Mouse (Mus musculus) CH12.LX (cell line): ENCODE measurements around the gene Gck.

Source experiments
- CHD1 ChIP-seq: IDR thresholded peaks from 2 replicates; pipeline ENCODE4 v1.6.1; 2012; ENCODE audit warnings: low read depth, low read length, improper control_type of control experiment, inconsistent platforms
- CHD2 ChIP-seq: IDR thresholded peaks from 2 replicates; pipeline ENCODE4 v1.6.1; 2011; ENCODE audit warnings: low read length, improper control_type of control experiment
- CTCF ChIP-seq, 2 experiments: IDR thresholded peaks in 1 of 2; conservative IDR thresholded peaks in 1 of 2; 2 replicates each; pipeline ENCODE4 v1.5.1; 2011 to 2012; ENCODE audit warnings: low read depth in 2 of 2, low read length in 2 of 2, improper control_type of control experiment in 1 of 2, inconsistent platforms in 1 of 2, mild to moderate bottlenecking in 1 of 2, moderate library complexity in 1 of 2
- EP300 ChIP-seq: IDR thresholded peaks from 2 replicates; pipeline ENCODE4 v1.6.1; 2011; ENCODE audit warnings: low read length, improper control_type of control experiment
- GABPA ChIP-seq: IDR thresholded peaks from 2 replicates; pipeline ENCODE4 v1.6.1; 2012; ENCODE audit warnings: low read depth, low read length, improper control_type of control experiment, inconsistent platforms; ENCODE audit not compliant: insufficient replicate concordance
- HCFC1 ChIP-seq: IDR thresholded peaks from 2 replicates; pipeline ENCODE4 v1.6.1; 2012; ENCODE audit warnings: low read depth, mild to moderate bottlenecking, inconsistent platforms, low read length, improper control_type of control experiment
- IRF4 ChIP-seq: IDR thresholded peaks from 2 replicates; pipeline ENCODE4 v1.6.1; 2014; ENCODE audit warnings: low read depth, mild to moderate bottlenecking, inconsistent platforms, low read length, improper control_type of control experiment
- MXI1 ChIP-seq: IDR thresholded peaks from 2 replicates; pipeline ENCODE4 v1.6.1; 2011; ENCODE audit warnings: mild to moderate bottlenecking, low read depth, low read length, improper control_type of control experiment
- NRF1 ChIP-seq: IDR thresholded peaks from 2 replicates; pipeline ENCODE4 v1.6.1; 2014; ENCODE audit warnings: low read depth, mild to moderate bottlenecking, inconsistent platforms, low read length, improper control_type of control experiment, moderate library complexity
- POLR2A ChIP-seq: IDR thresholded peaks from 2 replicates; pipeline ENCODE4 v1.6.1; 2011; ENCODE audit warnings: low read depth, mild to moderate bottlenecking, improper control_type of control experiment, low read length
- TCF12 ChIP-seq: IDR thresholded peaks from 2 replicates; pipeline ENCODE4 v1.6.1; 2014; ENCODE audit warnings: low read depth, mild to moderate bottlenecking, inconsistent platforms, low read length, improper control_type of control experiment
- USF1 ChIP-seq: IDR thresholded peaks from 2 replicates; pipeline ENCODE4 v1.6.1; 2014; ENCODE audit warnings: low read depth, mild to moderate bottlenecking, inconsistent platforms, low read length, improper control_type of control experiment
- ZNF384 ChIP-seq: IDR thresholded peaks from 2 replicates; pipeline ENCODE4 v1.6.1; 2012; ENCODE audit warnings: low read depth, low read length, improper control_type of control experiment, inconsistent platforms

DNA sequence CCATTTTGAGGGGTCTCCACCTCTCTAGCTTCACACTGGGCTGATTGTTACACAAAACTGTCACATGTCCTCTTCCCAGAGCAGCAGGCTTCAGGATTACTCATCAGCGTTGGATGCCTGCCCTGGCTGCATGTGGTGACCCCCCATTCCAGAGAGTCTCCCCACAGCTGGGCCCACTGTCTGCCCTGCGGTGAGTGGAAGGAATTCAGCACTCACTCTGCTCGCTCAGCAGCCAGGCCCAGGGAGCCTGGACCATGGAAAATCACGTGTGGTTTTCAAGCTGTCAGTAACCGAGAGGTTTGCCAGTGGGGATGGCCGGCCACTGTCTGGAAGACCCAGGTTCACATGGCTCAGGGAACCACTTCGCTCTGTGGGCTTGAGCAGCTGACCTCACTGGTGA, 94.0 kb downstream of the Gck start:
- TF ChIP-seq POLR2A (no peak), EP300 (no peak), CTCF (conservative IDR thresholded peaks at IDR 0.05 in 1 of 2, IDR thresholded peaks at IDR 0.05 in 1 of 2; ENCODE audit: low read depth in 2 of 2, low read length in 2 of 2) (no peak), IRF4 (no peak), USF1 (no peak), HCFC1 (no peak), GABPA (no peak), ZNF384 (no peak), MXI1 (no peak), CHD2 (no peak), NRF1 (no peak), CHD1 (no peak), TCF12 (no peak)
